Mouse (Mus musculus): ENCODE measurements around the gene Mmp11. TPM values are rescaled to one million over a fixed set of nuclear protein-coding genes. Genes with fewer than 3 reads are reported as not detected.
"Not testable (repeated sequence)": the region's sequence is repeated elsewhere in the genome, so short reads cannot be mapped to it uniquely, and the experiment has no call there.

The Mmp11 gene
- total RNA-seq, 2 experiments from 2014 or later = 2.5 to 2.6 TPM

GRCm38 (mm10) chr10:75910698-75911097 lies 25.6 kb downstream of the Mmp11 start:
- intact Hi-C loops (cut with DNase I) = no loop called here
- DNase-seq (ENCODE audit: extremely low spot score in 1 of 2, low spot score in 2 of 2) = no peak

GRCm38 (mm10) chr10:75906882-75907281 lies 29.4 kb downstream of the Mmp11 start:
- intact Hi-C loops (cut with DNase I) = no loop called here
- no peak for DNase-seq (ENCODE audit: extremely low spot score in 1 of 2, low spot score in 2 of 2)

GRCm38 (mm10) chr10:75904391-75904790 lies 31.9 kb downstream of the Mmp11 start:
- DNase-seq (ENCODE audit: extremely low spot score in 1 of 2, low spot score in 2 of 2) = no peak
- intact Hi-C loops (cut with DNase I) = no loop called here

DNA sequence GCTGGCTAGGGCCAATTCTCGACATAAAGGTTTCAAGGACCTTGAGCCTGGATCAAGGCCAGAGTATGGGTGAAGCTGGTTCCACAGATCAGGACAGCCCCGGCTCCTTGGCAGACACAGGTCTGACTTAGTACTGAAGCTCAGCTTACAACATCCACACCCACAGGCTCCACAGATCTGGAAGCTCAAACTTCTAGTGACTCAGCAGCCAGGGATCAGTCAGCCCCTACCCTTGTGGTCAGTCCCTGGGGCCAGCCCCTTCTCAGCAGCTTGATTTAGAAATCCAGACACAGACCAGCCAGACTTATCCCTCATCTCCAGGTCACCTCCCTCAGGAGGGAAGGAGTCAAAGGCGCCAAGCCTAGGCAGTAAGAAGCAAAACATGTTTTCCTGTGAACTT lies 37.5 kb downstream of the Mmp11 start:
- intact Hi-C loops (cut with DNase I) = loop anchor here (5.0 kb wide), 1 partner anchor 53 kb away; the partner anchor contains the start of gene Gm5134
- peak in 1 of 2 experiments; percentile 58 for DNase-seq (ENCODE audit: extremely low spot score in 1 of 2, low spot score in 2 of 2)

DNA sequence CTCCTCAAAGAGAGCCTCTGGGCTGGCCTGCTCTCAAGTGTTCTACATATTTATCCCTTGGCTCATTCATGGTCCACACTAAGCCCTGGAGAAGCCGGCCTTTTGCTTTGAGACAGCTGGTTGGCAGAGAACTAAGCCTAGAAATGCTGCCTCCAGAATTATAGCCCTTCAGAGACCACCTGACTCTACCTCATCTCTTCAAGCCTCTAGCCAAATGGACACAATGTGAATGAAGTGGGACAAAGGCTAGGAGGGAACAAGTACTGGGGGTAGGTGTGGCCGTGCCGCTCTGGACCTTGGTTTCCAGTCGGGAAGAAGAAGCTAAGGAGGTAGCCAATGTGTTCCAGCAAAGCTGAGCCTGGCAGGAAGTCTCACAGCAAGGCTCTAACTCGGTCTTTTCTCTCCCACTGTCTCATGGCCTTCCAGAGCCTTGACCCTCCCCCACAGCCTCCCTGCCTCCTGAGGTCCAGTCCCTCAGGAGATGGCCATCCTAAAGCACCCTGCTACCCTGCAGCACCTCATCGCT lies 38.2 kb downstream of the Mmp11 start:
- no peak for DNase-seq (ENCODE audit: extremely low spot score in 1 of 2, low spot score in 2 of 2)
- intact Hi-C loops (cut with DNase I) = loop anchor here (5.0 kb wide), 1 partner anchor 54 kb away; the partner anchor contains the start of gene Gm5134

GRCm38 (mm10) chr10:75897373-75897772 lies 38.9 kb downstream of the Mmp11 start:
- peak; percentile 59 to 84 for DNase-seq (ENCODE audit: extremely low spot score in 1 of 2, low spot score in 2 of 2)
- intact Hi-C loops (cut with DNase I) = loop anchor here (5.0 kb wide), 1 partner anchor 55 kb away; the partner anchor contains the start of gene Gm5134

DNA sequence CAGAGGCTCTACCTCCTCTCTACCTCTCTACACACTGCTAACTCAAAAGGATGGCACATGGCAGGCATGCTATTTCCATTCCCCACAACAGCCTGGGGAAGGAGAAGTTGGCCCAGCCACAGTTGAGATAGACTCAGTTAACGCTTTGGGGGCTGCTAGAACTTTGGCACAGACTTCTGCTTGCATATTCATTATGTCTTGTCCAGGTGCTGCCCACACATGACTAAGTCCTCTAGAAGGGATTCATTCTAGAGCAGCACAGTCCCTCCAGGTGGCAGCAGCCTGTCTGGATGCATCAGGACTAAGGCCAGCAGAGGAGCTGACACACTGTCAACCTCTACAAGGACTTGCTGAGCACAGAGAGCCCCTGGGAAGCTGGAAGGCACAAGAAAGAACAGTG lies 40.1 kb downstream of the Mmp11 start:
- intact Hi-C loops (cut with DNase I) = loop anchor here (5.0 kb wide), 1 partner anchor 56 kb away; the partner anchor contains the start of gene Gm5134
- DNase-seq (ENCODE audit: extremely low spot score in 1 of 2, low spot score in 2 of 2) = peak in 1 of 2 experiments; percentile 49

DNA sequence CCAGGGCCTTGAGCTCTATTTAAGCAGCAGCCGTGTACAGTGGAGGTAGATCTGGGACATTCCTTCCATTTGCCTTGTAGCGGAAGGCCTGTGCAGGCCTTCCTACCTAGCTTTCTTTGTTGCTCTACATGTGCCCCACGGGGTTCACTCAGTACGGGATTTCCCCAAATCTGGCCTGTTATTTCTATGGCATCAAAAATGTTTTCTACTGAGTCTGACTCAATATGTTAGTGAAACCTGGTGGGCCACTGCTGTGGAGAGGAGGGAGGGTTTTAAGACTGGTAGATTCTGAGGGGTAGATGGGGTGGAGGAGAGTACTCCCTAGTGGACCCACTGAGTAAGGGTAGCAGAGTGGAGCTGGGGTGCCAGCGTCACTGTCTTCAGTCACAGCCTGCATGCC lies 40.6 kb downstream of the Mmp11 start:
- intact Hi-C loops (cut with DNase I) = loop anchor here (5.0 kb wide), 1 partner anchor 57 kb away; the partner anchor contains the start of gene Gm5134
- no peak for DNase-seq (ENCODE audit: extremely low spot score in 1 of 2, low spot score in 2 of 2)

DNA sequence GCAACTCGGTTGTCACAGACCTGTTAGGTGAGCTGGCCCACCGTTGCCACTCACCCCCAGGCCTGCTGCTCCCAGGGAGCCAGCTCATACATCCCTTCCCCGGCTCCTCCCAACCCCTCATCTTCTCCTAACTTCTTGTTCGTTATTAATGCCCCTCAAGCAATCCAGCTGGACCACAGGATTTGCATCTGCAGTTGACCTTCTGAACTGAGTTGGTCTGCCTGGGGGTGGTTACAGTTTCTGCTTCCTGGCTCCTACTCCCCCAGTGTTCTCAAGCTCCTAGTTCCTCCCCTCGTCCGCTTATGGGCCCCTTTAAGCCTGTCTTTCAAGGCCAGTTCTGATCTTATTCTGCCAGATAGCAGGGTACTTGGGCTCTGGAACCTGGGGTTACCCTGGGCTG lies 41.7 kb downstream of the Mmp11 start:
- no peak for DNase-seq (ENCODE audit: extremely low spot score in 1 of 2, low spot score in 2 of 2)
- intact Hi-C loops (cut with DNase I) = no loop called here

DNA sequence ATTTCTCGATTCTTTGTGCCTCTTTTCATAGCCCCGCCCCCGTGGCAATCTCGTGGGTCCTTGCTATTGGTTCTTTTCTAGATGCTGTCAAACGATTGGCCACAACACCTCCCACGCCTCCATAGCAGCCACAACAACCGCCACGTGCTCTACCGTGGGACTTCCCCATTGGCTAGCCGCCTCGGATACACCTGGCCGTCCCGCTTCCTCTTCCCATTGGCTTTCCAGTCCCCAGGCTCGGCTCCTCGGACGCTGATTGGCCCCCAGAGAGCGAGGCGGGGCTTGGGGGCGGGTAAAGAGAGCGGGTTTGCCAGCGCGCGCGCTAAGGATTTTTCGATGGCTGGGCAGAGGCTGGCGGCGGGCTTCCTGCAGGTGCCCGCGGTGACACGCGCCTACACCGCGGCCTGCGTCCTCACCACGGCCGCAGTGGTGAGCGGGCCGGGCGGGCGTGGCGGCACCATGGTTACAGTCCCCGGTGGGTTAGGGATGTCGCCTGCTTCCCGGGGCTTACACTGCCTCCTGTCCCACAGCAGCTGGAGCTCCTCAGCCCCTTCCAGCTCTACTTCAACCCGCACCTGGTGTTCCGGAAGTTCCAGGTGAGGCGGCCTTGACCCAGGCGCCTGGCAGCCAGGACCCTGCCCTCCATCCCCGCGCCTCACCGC lies 43.1 kb downstream of the Mmp11 start, which contains the start of gene Derl3:
Derl3 (plus strand) TSS at position 325 of the 662 bp plus-strand sequence.
- intact Hi-C loops (cut with DNase I) = no loop called here
- DNase-seq (ENCODE audit: extremely low spot score in 1 of 2, low spot score in 2 of 2) = peak; percentile 96 to 97

DNA sequence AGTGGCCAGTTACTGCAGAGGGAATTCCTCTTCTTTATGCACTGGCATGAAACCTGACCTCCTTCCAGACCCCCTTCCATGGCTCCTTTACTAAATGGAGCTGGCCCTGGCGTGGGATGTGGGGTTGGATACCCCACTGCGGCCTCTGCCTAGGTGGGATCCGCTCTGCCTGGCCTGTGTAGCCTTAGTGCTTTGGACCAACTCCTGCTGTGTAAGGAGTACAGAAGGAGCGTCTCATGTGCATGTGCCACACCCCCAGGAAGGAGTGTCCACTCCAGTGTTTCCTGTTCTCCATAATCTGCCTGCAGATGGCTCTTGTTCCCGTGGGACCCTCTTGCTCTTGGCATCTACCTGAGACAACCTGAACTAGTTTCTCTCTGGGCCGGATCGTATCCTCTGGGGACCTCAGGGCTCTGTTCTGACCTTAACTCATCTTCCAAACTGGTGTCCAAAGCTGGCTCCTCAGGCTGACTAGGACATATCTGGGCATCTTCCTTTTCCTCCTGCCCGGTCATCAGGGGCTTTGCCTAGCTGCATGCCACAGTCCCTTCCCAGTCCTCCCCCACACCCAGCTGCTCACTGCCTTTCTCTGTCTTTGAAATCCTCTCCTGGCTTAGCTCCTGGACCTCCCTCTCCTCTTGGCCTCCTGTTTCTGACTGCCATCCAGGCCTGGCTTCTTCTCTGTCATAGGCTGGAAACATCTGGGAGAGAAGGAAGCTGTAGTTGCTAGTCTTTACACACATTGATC lies 46.7 kb downstream of the Mmp11 start:
- DNase-seq (ENCODE audit: extremely low spot score in 1 of 2, low spot score in 2 of 2) = no peak
- intact Hi-C loops (cut with DNase I) = no loop called here

GRCm38 (mm10) chr10:75887504-75887903 lies 48.8 kb downstream of the Mmp11 start:
- DNase-seq (ENCODE audit: extremely low spot score in 1 of 2, low spot score in 2 of 2); intact Hi-C loops (cut with DNase I): not testable (repeated sequence)

DNA sequence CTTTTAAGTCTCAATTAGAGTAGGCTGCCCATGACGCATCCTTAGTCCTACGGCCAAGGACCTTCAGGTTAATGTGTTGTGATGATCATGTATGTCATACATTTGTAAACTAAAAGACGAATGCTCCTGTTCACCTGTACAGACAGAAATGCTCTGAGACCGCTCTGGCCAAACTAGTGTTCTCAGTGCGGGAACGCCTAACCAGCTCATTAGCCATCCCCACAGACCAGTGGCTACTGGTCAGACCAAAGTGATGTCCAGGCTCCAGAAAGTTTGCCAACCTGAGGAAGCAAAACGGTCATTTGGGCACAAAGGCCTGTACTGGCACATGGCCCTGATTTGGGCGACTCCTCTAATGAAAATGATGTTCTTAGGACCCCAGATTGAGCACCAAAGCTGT lies 51.6 kb downstream of the Mmp11 start:
- intact Hi-C loops (cut with DNase I) = no loop called here
- DNase-seq (ENCODE audit: extremely low spot score in 1 of 2, low spot score in 2 of 2) = no peak

DNA sequence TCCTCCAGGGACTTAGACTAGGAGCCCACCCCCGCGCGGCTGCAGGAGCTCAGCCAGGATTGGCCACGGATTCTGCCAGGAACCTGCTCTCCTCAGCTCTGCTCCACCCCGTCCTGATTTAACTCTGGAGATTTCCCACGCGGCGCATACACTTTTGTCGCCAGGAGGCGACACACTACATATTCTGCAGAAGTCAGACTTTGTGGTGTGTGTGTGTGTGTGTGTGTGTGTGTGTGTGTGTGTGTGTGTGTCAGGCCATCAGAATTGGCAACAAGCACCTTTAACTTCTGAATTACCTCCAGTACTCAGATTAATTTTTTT lies 53.1 kb downstream of the Mmp11 start:
- intact Hi-C loops (cut with DNase I) = no loop called here
- peak; percentile 81 to 90 for DNase-seq (ENCODE audit: extremely low spot score in 1 of 2, low spot score in 2 of 2)

DNA sequence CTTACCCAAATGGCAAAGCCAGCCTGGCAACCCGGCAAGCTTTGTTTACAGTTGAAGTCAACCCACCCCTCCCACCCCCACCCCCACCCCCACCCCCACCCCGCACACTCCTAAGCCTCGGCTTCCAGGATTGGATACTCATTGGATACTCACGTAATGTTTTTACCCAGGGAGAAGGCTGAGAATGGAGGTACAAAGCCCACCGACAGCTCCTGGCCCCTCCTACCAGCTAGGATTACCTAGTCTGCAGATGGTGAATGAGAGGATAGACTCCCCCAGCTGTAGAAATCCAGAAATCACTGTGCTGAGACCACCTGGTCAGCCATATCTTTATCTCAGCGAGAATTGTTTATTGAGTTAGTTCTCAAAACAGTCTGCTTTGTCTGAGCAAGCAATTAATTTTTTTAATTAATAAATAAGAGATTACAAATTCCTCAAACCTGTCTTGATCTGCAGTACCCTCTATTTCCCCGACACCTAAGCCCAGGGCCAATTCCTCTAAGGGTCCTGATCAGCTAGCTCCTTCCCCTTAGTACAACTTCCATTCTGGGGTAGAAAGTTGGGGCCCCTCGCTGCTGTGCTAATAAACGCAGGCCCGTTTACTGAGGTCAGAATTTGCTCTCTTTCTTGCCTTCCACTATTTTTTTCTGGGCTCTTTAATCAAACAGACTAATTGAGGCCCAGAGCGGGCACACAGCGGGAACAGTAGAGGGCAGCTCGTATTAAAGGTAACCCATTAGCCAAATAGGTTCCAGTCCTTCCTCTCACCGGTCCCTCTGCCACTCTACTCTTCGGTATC lies 53.7 kb downstream of the Mmp11 start:
- intact Hi-C loops (cut with DNase I) = no loop called here

GRCm38 (mm10) chr10:75881578-75882432 lies 54.5 kb downstream of the Mmp11 start:
- DNase-seq (ENCODE audit: extremely low spot score in 1 of 2, low spot score in 2 of 2) = no peak
- intact Hi-C loops (cut with DNase I) = no loop called here

More for the DNA sequence above, 53.7 kb downstream of the Mmp11 start:
- DNase-seq (ENCODE audit: extremely low spot score in 1 of 2, low spot score in 2 of 2) = no peak

DNA sequence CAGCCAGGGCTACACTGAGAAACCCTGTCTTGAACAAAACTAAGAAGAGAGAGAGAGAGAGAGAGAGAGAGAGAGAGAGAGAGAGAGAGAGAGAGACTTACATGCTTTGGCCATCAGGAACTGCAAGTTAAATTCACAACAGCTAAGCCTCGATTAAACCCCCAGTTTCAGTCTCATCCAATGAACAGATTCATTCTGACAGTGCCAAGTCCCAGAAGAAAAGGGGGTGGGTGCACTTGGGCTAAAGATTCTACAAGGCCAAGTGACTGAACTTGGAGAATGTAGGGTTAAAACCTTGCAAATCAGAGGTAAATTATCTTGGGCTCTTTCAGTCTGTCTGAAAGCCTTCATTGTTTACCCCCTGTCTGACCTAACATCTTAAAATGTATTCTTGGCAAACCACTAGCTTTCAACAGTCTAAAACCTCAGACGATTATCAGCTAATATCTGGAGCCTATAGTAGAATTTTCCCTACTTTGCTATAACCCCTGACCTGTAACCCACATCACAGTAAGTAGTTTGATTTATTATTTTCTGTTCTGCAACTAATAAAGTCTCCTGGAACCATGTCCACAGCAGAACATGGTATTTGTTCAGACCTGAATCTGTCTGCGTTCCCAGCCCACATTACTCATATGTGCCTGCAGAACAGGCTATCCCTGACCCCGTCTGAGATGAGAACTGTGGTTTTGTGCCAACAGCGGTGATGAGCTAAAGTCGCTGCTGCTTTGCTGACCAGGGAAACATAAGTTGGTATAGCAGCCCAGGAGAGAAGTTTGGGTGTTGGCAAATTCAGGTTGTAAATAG lies 55.3 kb downstream of the Mmp11 start:
- no peak for DNase-seq (ENCODE audit: extremely low spot score in 1 of 2, low spot score in 2 of 2)
- intact Hi-C loops (cut with DNase I) = no loop called here

Measured in left cerebral cortex, postnatal 10 days (tissue).